Mouse (Mus musculus) embryonic facial prominence, embryonic 14.5 days (tissue): ENCODE measurements around the gene Nr1h5. TPM values are rescaled to one million over a fixed set of nuclear protein-coding genes. Genes with fewer than 3 reads are reported as not detected.

Source experiments
- ATAC-seq: fragments of 200-750 bp; cut with Nextera tagmentation; 2 replicates; pipeline ENCODE4 v1.8.0; 2017; ENCODE audit warnings: low read depth, moderate number of reproducible peaks, moderate TSS enrichment
- DNase-seq: peaks from one replicate; pipeline ENCODE4 v3.0.0-alpha.2; 2015; ENCODE audit warnings: low spot score
- H3K27ac ChIP-seq: fragments of 300-500 bp; sonication (generic); replicated peaks from 2 replicates; pipeline ENCODE4 v1.5.1; 2014; ENCODE audit warnings: low read depth, mild to moderate bottlenecking, low read length, moderate library complexity
- H3K27me3 ChIP-seq: fragments of 300-500 bp; sonication (generic); replicated peaks from 2 replicates; pipeline ENCODE4 v1.6.1; 2014; ENCODE audit warnings: low read length; ENCODE audit not compliant: control insufficient read depth, insufficient read depth
- H3K36me3 ChIP-seq: fragments of 300-500 bp; sonication (generic); 2 replicates; pipeline ENCODE4 v1.6.1; 2014; ENCODE audit warnings: low read length, mixed read lengths; ENCODE audit not compliant: control insufficient read depth, insufficient read depth
- H3K4me1 ChIP-seq: fragments of 300-500 bp; sonication (generic); 2 replicates; pipeline ENCODE4 v1.6.1; 2014; ENCODE audit warnings: antibody characterized with exemption, low read length; ENCODE audit not compliant: control insufficient read depth, insufficient read depth
- H3K4me2 ChIP-seq: fragments of 300-500 bp; sonication (generic); 2 replicates; pipeline ENCODE4 v1.6.1; 2014; ENCODE audit warnings: low read depth, mild to moderate bottlenecking, low read length, moderate library complexity, mixed read lengths
- H3K4me3 ChIP-seq: fragments of 300-500 bp; sonication (generic); 2 replicates; pipeline ENCODE4 v1.5.1; 2014; ENCODE audit warnings: low read depth, mild to moderate bottlenecking, low read length
- H3K9ac ChIP-seq: fragments of 300-500 bp; sonication (generic); 2 replicates; pipeline ENCODE4 v1.6.1; 2014; ENCODE audit warnings: low read depth, mild to moderate bottlenecking, low read length, moderate library complexity, mixed read lengths
- H3K9me3 ChIP-seq: fragments of 300-500 bp; sonication (generic); 2 replicates; pipeline ENCODE4 v1.6.1; 2016; ENCODE audit warnings: low read length; ENCODE audit not compliant: control insufficient read depth
- WGBS: fragments of 180-500 bp; shearing (Covaris S2); extraction: QIAGEN DNeasy Blood & Tissue Kit; methylation state at CpG from one replicate; pipeline ENCODE4 v1.1.7; 2014; 5-methylcytosine and 5-hydroxymethylcytosine counted together
- polyA plus RNA-seq: library from polyadenylated mRNA; unstranded; fragments of >200 nt; fragmentation: Nextera tagmentation; extraction: Ambion mirVana; gene quantifications from 2 replicates; pipeline ENCODE4 v1.2.1, GENCODE M21; 2014

The Nr1h5 gene
- polyA plus RNA-seq, 1 experiment from 2014 or later, result 0.06 TPM

- Histone ChIP-seq H3K9ac (no peak overlapping the region), H3K4me2 (peak overlapping the region; percentile 7; the same call in 1 of the 2 replicates), H3K4me1 (0 out of 2 replicates have a peak, but pooled peaks cover 5% of the 10 kb centered on the region), H3K4me3 (no peak overlapping the region), H3K36me3 (no peaks in the 10 kb centered on the region), H3K27ac (no peak overlapping the region), H3K9me3 (no peaks in the 10 kb centered on the region), H3K27me3 (no peaks in the 10 kb centered on the region)
- no peak for ATAC-seq
- WGBS, result 57% methylated on average over 3 of the region's 3 CpGs
- no peak for DNase-seq
Observed at GRCm38 (mm10) chr3:102980349-102980736, 16.4 kb upstream of the Nr1h5 start.

- DNase-seq (peak; percentile 59), ATAC-seq (peak; percentile 83)
- Histone ChIP-seq H3K4me3 (no peak overlapping the region), H3K36me3 (no peaks in the 10 kb centered on the region), H3K9ac (no peak overlapping the region), H3K4me1 (0 out of 2 replicates have a peak, but pooled peaks cover 5% of the 10 kb centered on the region), H3K27me3 (no peaks in the 10 kb centered on the region), H3K4me2 (peak overlapping the region; percentile 7; the same call in 1 of the 2 replicates), H3K27ac (no peak overlapping the region), H3K9me3 (no peaks in the 10 kb centered on the region)
- WGBS, result 40% methylated on average over 10 of the region's 10 CpGs
Observed at GRCm38 (mm10) chr3:102979550-102980348, 15.8 kb upstream of the Nr1h5 start.

- Histone ChIP-seq H3K36me3 (no peaks in the 10 kb centered on the region), H3K9ac (no peak overlapping the region), H3K9me3 (no peaks in the 10 kb centered on the region), H3K4me3 (no peak overlapping the region), H3K4me2 (no peak overlapping the region), H3K27me3 (no peaks in the 10 kb centered on the region), H3K4me1 (0 out of 2 replicates have a peak, but pooled peaks cover 5% of the 10 kb centered on the region), H3K27ac (no peak overlapping the region)
- ATAC-seq, result no peak
- no peak for DNase-seq
- WGBS, result 80% methylated on average over 4 of the region's 4 CpGs
Observed at GRCm38 (mm10) chr3:102976906-102977305, 13.0 kb upstream of the Nr1h5 start.

GRCm38 (mm10) chr3:102970508-102970907 lies 6.6 kb upstream of the Nr1h5 start:
- Histone ChIP-seq H3K27me3 (no peaks in the 10 kb centered on the region), H3K4me2 (no peak overlapping the region), H3K27ac (no peak overlapping the region), H3K36me3 (no peaks in the 10 kb centered on the region), H3K4me3 (no peak overlapping the region), H3K4me1 (no peaks in the 10 kb centered on the region), H3K9me3 (no peaks in the 10 kb centered on the region), H3K9ac (no peak overlapping the region)
- no peak for DNase-seq
- WGBS, result 73% methylated on average over 3 of the region's 3 CpGs
- no peak for ATAC-seq

GRCm38 (mm10) chr3:102970067-102970466 lies 6.1 kb upstream of the Nr1h5 start:
- no peak overlapping the region for H3K9ac ChIP-seq
- no peaks in the 10 kb centered on the region for H3K36me3 ChIP-seq
- ATAC-seq (peak; percentile 63; the same call in 1 of the 2 replicates), DNase-seq (peak; percentile 32)
- H3K27ac ChIP-seq, result no peak overlapping the region
- no peaks in the 10 kb centered on the region for H3K27me3 ChIP-seq
- no peak overlapping the region for H3K4me2 ChIP-seq
- H3K4me1 ChIP-seq, result no peaks in the 10 kb centered on the region
- 79% methylated on average over 9 of the region's 9 CpGs for WGBS
- no peaks in the 10 kb centered on the region for H3K9me3 ChIP-seq
- no peak overlapping the region for H3K4me3 ChIP-seq

GRCm38 (mm10) chr3:102955596-102955995 lies 8.3 kb downstream of the Nr1h5 start:
- Histone ChIP-seq H3K9ac (no peak overlapping the region), H3K4me1 (no peaks in the 10 kb centered on the region), H3K4me2 (no peak overlapping the region), H3K36me3 (no peaks in the 10 kb centered on the region), H3K27ac (no peak overlapping the region), H3K9me3 (no peaks in the 10 kb centered on the region), H3K4me3 (no peak overlapping the region), H3K27me3 (no peaks in the 10 kb centered on the region)
- WGBS, result 62% methylated on average over 3 of the region's 3 CpGs
- ATAC-seq, result no peak
- DNase-seq, result no peak

GRCm38 (mm10) chr3:102955143-102955542 lies 8.8 kb downstream of the Nr1h5 start:
- Histone ChIP-seq H3K27me3 (no peaks in the 10 kb centered on the region), H3K4me1 (no peaks in the 10 kb centered on the region), H3K9ac (no peak overlapping the region), H3K9me3 (no peaks in the 10 kb centered on the region), H3K4me2 (no peak overlapping the region), H3K4me3 (no peak overlapping the region), H3K36me3 (no peaks in the 10 kb centered on the region), H3K27ac (no peak overlapping the region)
- WGBS, result 90% methylated on average over 3 of the region's 3 CpGs
- ATAC-seq, result no peak
- DNase-seq, result no peak

- H3K36me3 ChIP-seq, result no peaks in the 10 kb centered on the region
- DNase-seq (no peak), ATAC-seq (no peak)
- H3K4me2 ChIP-seq, result no peak overlapping the region
- 87% methylated on average over 12 of the region's 12 CpGs for WGBS
- H3K4me1 ChIP-seq, result no peaks in the 10 kb centered on the region
- H3K9ac ChIP-seq, result no peak overlapping the region
- no peaks in the 10 kb centered on the region for H3K27me3 ChIP-seq
- H3K9me3 ChIP-seq, result no peaks in the 10 kb centered on the region
- no peak overlapping the region for H3K4me3 ChIP-seq
- H3K27ac ChIP-seq, result no peak overlapping the region
Observed at GRCm38 (mm10) chr3:102954476-102954875, 9.5 kb downstream of the Nr1h5 start.

- ATAC-seq (no peak), DNase-seq (no peak)
- Histone ChIP-seq H3K4me3 (no peak overlapping the region), H3K9me3 (no peaks in the 10 kb centered on the region), H3K9ac (no peak overlapping the region), H3K4me1 (no peaks in the 10 kb centered on the region), H3K27me3 (no peaks in the 10 kb centered on the region), H3K27ac (no peak overlapping the region), H3K4me2 (no peak overlapping the region), H3K36me3 (no peaks in the 10 kb centered on the region)
- WGBS, result 67% methylated on average over 5 of the region's 5 CpGs
Observed at GRCm38 (mm10) chr3:102946861-102947260, 17.1 kb downstream of the Nr1h5 start.
